Mouse (Mus musculus) adrenal gland, postnatal 14 days (tissue): ENCODE measurements around the gene Nup93. TPM values are rescaled to one million over a fixed set of nuclear protein-coding genes. Genes with fewer than 3 reads are reported as not detected.

Source experiments
- DNase-seq: peaks from one replicate; pipeline ENCODE4 v3.0.0; 2021; ENCODE audit warnings: mixed read lengths
- total RNA-seq: library from RNA; stranded (reverse); gene quantifications from 2 replicates; pipeline ENCODE4 v1.2.3, GENCODE M21; 2021

The Nup93 gene
- total RNA-seq, 1 experiment from 2014 or later = 17.1 TPM

- DNase-seq = no peak
Observed at GRCm38 (mm10) chr8:94268359-94268890, 54.1 kb downstream of the Nup93 start.

GRCm38 (mm10) chr8:94270309-94270708, 55.9 kb downstream of the Nup93 start:
- no peak for DNase-seq

- no peak for DNase-seq
Observed at GRCm38 (mm10) chr8:94271102-94271501, 56.7 kb downstream of the Nup93 start.

GRCm38 (mm10) chr8:94272612-94273011, 58.2 kb downstream of the Nup93 start:
- no peak for DNase-seq

- no peak for DNase-seq
Observed at GRCm38 (mm10) chr8:94273289-94273850, 59.0 kb downstream of the Nup93 start.

- no peak for DNase-seq
Observed at GRCm38 (mm10) chr8:94274030-94274429, 59.7 kb downstream of the Nup93 start.

- no peak for DNase-seq
Observed at GRCm38 (mm10) chr8:94278295-94278694, 63.9 kb downstream of the Nup93 start.

GRCm38 (mm10) chr8:94280001-94280613, 65.7 kb downstream of the Nup93 start:
- no peak for DNase-seq

- DNase-seq = no peak
Observed at GRCm38 (mm10) chr8:94282453-94282985, 68.2 kb downstream of the Nup93 start.

- no peak for DNase-seq
Observed at GRCm38 (mm10) chr8:94284204-94284603, 69.8 kb downstream of the Nup93 start.

- DNase-seq = no peak
Observed at GRCm38 (mm10) chr8:94290606-94291005, 76.2 kb downstream of the Nup93 start.

- no peak for DNase-seq
Observed at GRCm38 (mm10) chr8:94292072-94292471, 77.7 kb downstream of the Nup93 start.

GRCm38 (mm10) chr8:94292626-94293025, 78.3 kb downstream of the Nup93 start:
- no peak for DNase-seq

GRCm38 (mm10) chr8:94295687-94296086, 81.3 kb downstream of the Nup93 start:
- no peak for DNase-seq

GRCm38 (mm10) chr8:94296312-94296991, 82.1 kb downstream of the Nup93 start:
- no peak for DNase-seq

- DNase-seq = no peak
Observed at GRCm38 (mm10) chr8:94297101-94297500, 82.7 kb downstream of the Nup93 start.

GRCm38 (mm10) chr8:94300809-94301208, 86.4 kb downstream of the Nup93 start:
- DNase-seq = no peak

- DNase-seq = no peak
Observed at GRCm38 (mm10) chr8:94304412-94304811, 90.0 kb downstream of the Nup93 start.

GRCm38 (mm10) chr8:94306989-94307513, 92.7 kb downstream of the Nup93 start:
- DNase-seq = no peak

- no peak for DNase-seq
Observed at GRCm38 (mm10) chr8:94307652-94308051, 93.3 kb downstream of the Nup93 start.

- no peak for DNase-seq
Observed at GRCm38 (mm10) chr8:94314069-94314468, 99.7 kb downstream of the Nup93 start.

- DNase-seq = no peak
Observed at GRCm38 (mm10) chr8:94317249-94317648, 102.9 kb downstream of the Nup93 start.

GRCm38 (mm10) chr8:94317691-94318090, 103.3 kb downstream of the Nup93 start:
- no peak for DNase-seq
